Mouse (Mus musculus): Measurements from ENCODE around the gene Erp44. TPM values are rescaled to one million over a fixed set of nuclear protein-coding genes. Genes with fewer than 3 reads are reported as not detected.

Gene Erp44
- polyA plus RNA-seq, 1 experiment = 86.6 TPM

DNA sequence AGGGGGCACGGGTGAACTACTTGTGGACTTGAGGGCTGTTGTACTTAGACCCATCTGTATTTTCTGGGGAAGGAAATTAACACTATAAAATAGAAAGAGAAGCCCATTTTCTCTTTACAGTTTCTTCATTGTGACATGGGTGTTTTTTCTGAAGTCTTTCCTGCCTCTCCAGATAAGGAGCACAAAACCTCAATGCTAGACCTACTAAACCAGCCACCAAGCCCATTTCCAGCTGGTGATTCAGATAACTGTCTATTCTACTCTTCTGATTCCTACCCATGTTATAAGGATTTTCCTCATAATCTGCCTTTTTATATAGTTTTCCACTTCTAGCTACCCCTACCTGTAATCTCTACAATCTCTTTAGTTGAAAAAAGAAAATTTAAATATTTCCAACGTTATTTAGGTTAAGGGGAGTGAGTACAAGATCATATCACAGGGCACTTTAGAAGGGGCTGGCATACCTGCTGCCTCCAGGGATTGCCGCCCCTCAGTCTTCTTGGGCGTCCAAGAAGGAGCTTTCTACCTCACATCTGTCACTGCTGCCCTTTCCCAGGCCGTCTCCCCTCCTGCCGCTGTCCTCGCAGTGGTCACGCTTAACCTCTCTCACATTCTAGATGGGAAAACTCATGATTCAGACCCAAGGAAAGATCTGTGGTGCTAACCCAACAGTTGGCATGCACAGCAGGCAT lies 97.1 kb downstream of the Erp44 start:
- H3K4me1 ChIP-seq (ENCODE audit: control insufficient read depth, insufficient read depth, low read length) = no peaks in the 10 kb centered on the region
- TF ChIP-seq POLR2A (IDR thresholded peaks at IDR 0.05; ENCODE audit: low read depth, low read length) (no peak), CTCF (IDR thresholded peaks at IDR 0.05; ENCODE audit: borderline replicate concordance, insufficient read depth, low read length) (no peak)
- H3K4me3 ChIP-seq (ENCODE audit: insufficient read depth, low read length) = no peak overlapping the region
- no peak overlapping the region for H3K27ac ChIP-seq (ENCODE audit: insufficient read depth, low read length)

DNA sequence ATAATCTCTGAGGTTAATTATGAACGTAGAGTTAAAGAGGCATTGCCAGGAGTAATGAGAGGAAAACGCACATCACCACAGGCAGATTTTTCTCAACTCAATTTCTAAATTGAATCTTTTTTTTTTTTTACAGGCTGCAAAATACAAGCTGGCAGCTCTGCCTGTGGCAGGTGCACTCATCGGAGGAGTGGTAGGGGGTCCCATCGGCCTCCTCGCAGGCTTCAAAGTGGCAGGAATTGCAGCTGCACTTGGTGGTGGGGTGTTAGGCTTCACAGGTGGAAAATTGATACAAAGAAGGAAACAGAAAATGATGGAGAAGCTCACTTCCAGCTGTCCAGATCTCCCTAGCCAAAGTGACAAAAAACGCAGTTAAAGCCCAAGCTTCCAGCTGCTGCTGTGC lies 98.0 kb downstream of the Erp44 start:
- Histone ChIP-seq H3K27ac (ENCODE audit: insufficient read depth, low read length) (no peak overlapping the region), H3K4me1 (ENCODE audit: control insufficient read depth, insufficient read depth, low read length) (no peaks in the 10 kb centered on the region), H3K4me3 (ENCODE audit: insufficient read depth, low read length) (no peak overlapping the region)
- TF ChIP-seq POLR2A (IDR thresholded peaks at IDR 0.05; ENCODE audit: low read depth, low read length) = no peak
- no peak for TF ChIP-seq CTCF (IDR thresholded peaks at IDR 0.05; ENCODE audit: borderline replicate concordance, insufficient read depth, low read length)

DNA sequence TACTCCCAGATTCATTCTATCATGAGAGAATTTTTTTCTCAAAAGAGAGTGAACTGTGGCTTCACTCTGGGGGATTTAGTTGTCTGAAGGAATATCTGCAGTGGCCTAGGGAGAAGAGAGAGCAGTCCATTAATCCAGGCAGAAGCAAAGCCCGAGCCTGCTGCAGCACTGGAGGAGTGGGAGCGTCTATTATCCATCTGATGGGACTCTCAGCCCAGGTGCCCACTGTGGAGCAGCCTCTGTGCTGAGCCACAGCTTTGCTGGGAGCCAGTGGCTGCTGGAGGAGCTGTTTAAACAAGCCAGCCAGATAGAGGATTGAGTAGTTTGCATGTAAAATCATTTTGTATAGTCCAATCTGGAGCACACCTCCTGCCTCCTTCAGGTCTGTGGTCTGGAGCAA lies 98.4 kb downstream of the Erp44 start:
- no peak overlapping the region for H3K4me3 ChIP-seq (ENCODE audit: insufficient read depth, low read length)
- H3K4me1 ChIP-seq (ENCODE audit: control insufficient read depth, insufficient read depth, low read length) = no peaks in the 10 kb centered on the region
- no peak overlapping the region for H3K27ac ChIP-seq (ENCODE audit: insufficient read depth, low read length)
- no peak for TF ChIP-seq CTCF (IDR thresholded peaks at IDR 0.05; ENCODE audit: borderline replicate concordance, insufficient read depth, low read length)
- no peak for TF ChIP-seq POLR2A (IDR thresholded peaks at IDR 0.05; ENCODE audit: low read depth, low read length)

- Histone ChIP-seq H3K4me1 (ENCODE audit: control insufficient read depth, insufficient read depth, low read length) (no peaks in the 10 kb centered on the region), H3K4me3 (ENCODE audit: insufficient read depth, low read length) (no peak overlapping the region), H3K27ac (ENCODE audit: insufficient read depth, low read length) (no peak overlapping the region)
- no peak for TF ChIP-seq POLR2A (IDR thresholded peaks at IDR 0.05; ENCODE audit: low read depth, low read length)
- no peak for TF ChIP-seq CTCF (IDR thresholded peaks at IDR 0.05; ENCODE audit: borderline replicate concordance, insufficient read depth, low read length)
Observed at GRCm38 (mm10) chr4:48175666-48176065, 103.7 kb downstream of the Erp44 start.

GRCm38 (mm10) chr4:48163851-48164250 lies 115.5 kb downstream of the Erp44 start:
- Histone ChIP-seq H3K4me3 (ENCODE audit: insufficient read depth, low read length) (no peak overlapping the region), H3K27ac (ENCODE audit: insufficient read depth, low read length) (no peak overlapping the region), H3K4me1 (ENCODE audit: control insufficient read depth, insufficient read depth, low read length) (no peaks in the 10 kb centered on the region)
- TF ChIP-seq CTCF (IDR thresholded peaks at IDR 0.05; ENCODE audit: borderline replicate concordance, insufficient read depth, low read length) (no peak), POLR2A (IDR thresholded peaks at IDR 0.05; ENCODE audit: low read depth, low read length) (no peak)

DNA sequence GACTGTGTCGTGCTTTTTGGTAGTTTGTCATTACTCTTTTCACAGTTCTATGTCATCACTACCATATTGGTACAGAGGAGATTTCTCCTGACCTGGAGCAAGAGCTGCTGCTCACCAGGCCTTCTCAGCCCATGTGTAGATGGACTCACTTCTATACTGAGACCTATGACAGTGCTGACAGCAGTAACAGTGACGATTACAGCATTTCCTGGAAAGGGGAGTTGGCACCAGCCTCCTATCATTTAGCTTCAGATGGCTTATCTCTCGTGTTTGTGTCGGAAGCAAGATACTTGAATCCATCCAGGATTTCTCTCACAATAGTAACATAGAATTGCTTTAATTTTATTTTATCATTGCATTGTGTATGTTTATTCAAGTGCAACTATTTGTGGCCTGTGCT lies 119.0 kb downstream of the Erp44 start:
- H3K4me3 ChIP-seq (ENCODE audit: insufficient read depth, low read length) = no peak overlapping the region
- TF ChIP-seq POLR2A (IDR thresholded peaks at IDR 0.05; ENCODE audit: low read depth, low read length) = no peak
- no peak for TF ChIP-seq CTCF (IDR thresholded peaks at IDR 0.05; ENCODE audit: borderline replicate concordance, insufficient read depth, low read length)
- H3K27ac ChIP-seq (ENCODE audit: insufficient read depth, low read length) = no peak overlapping the region
- no peaks in the 10 kb centered on the region for H3K4me1 ChIP-seq (ENCODE audit: control insufficient read depth, insufficient read depth, low read length)

DNA sequence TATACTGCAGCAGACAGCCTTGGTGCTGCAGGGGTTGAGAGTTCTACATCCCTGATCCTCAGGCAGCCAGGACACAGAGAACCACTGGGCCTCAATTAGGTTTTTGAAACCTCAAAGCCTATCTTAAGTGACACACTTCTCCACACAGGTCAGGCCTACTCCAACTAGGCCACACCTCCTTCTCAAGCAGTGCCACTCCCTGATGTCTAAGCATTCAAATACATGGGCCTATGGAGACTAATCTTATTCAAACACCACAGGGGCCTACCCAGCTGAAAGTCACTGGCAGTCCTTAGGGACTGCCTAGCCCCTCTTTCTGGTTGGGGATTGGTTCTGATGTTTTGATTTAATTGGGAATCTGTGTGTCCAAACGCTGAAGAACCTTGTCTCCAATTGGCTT lies 123.5 kb downstream of the Erp44 start:
- Histone ChIP-seq H3K4me1 (ENCODE audit: control insufficient read depth, insufficient read depth, low read length) (no peaks in the 10 kb centered on the region), H3K27ac (ENCODE audit: insufficient read depth, low read length) (no peak overlapping the region), H3K4me3 (ENCODE audit: insufficient read depth, low read length) (no peak overlapping the region)
- TF ChIP-seq POLR2A (IDR thresholded peaks at IDR 0.05; ENCODE audit: low read depth, low read length) (no peak), CTCF (IDR thresholded peaks at IDR 0.05; ENCODE audit: borderline replicate concordance, insufficient read depth, low read length) (no peak)

GRCm38 (mm10) chr4:48153229-48153628 lies 126.1 kb downstream of the Erp44 start:
- no peak overlapping the region for H3K4me3 ChIP-seq (ENCODE audit: insufficient read depth, low read length)
- no peaks in the 10 kb centered on the region for H3K4me1 ChIP-seq (ENCODE audit: control insufficient read depth, insufficient read depth, low read length)
- TF ChIP-seq POLR2A (IDR thresholded peaks at IDR 0.05; ENCODE audit: low read depth, low read length) (no peak), CTCF (IDR thresholded peaks at IDR 0.05; ENCODE audit: borderline replicate concordance, insufficient read depth, low read length) (no peak)
- H3K27ac ChIP-seq (ENCODE audit: insufficient read depth, low read length) = no peak overlapping the region

DNA sequence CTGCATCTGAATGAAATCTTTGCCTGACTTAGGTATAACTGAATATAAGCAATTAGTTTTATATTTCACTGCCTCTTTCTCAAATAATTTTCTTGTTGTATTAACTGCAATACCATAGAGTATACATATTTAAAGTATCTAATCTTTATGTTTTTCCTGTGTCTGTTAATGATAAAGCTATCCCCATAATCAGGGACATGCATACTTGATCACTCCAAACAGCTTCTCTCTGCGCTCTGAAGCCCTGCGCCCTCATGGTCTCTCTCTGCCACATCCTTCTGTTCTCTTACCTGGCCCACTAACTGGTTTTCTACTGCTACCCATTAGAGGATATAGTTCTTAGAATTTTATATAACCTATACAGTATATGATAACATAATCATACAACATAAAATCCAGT lies 129.9 kb downstream of the Erp44 start:
- no peak for TF ChIP-seq POLR2A (IDR thresholded peaks at IDR 0.05; ENCODE audit: low read depth, low read length)
- no peak for TF ChIP-seq CTCF (IDR thresholded peaks at IDR 0.05; ENCODE audit: borderline replicate concordance, insufficient read depth, low read length)
- Histone ChIP-seq H3K4me1 (ENCODE audit: control insufficient read depth, insufficient read depth, low read length) (no peaks in the 10 kb centered on the region), H3K4me3 (ENCODE audit: insufficient read depth, low read length) (no peak overlapping the region), H3K27ac (ENCODE audit: insufficient read depth, low read length) (no peak overlapping the region)

Other genes with a start within 250 kb of the Erp44 start
- gene Nr4a3, start 234.4 kb downstream of the Erp44 start, polyA plus RNA-seq (2011; ENCODE audit: insufficient read length, low read depth, missing spikeins) = 1.6 and 2.7 TPM in 2 replicates
- gene Stx17, start 154.6 kb downstream of the Erp44 start, polyA plus RNA-seq (2011; ENCODE audit: insufficient read length, low read depth, missing spikeins) = 22.1 and 22.5 TPM in 2 replicates
- gene Invs, start 202 bp upstream of the Erp44 start, polyA plus RNA-seq (2011; ENCODE audit: insufficient read length, low read depth, missing spikeins) = 13.4 and 14.8 TPM in 2 replicates
- 66.2 TPM in 2 replicates for gene Tex10, start 193.9 kb upstream of the Erp44 start, polyA plus RNA-seq (2011; ENCODE audit: insufficient read length, low read depth, missing spikeins)

Data from embryonic fibroblast, embryonic 13.5 days (primary cell).